Mouse (Mus musculus): Measurements from ENCODE around the gene Ppp2r1b.

- TF ChIP-seq CTCF (IDR thresholded peaks at IDR 0.05; ENCODE audit: low read depth, low read length) (no peak), POLR2A (IDR thresholded peaks at IDR 0.05; ENCODE audit: extremely low read depth, insufficient read depth, low read length) (no peak)
Measured at GRCm38 (mm10) chr9:50845547-50845946, 446 bp downstream of the Ppp2r1b start.

Data from liver, adult 2 months (tissue).